Mouse (Mus musculus) brown adipose tissue, adult 24 weeks (tissue): ENCODE measurements around the gene Fbxl8. TPM values are rescaled to one million over a fixed set of nuclear protein-coding genes. Genes with fewer than 3 reads are reported as not detected.
A peak's percentile ranks its signal among the peaks of the same experiment; 100 is the strongest.

Source experiments
- H3K27ac ChIP-seq: fragments of 200-500 bp; replicated peaks from 2 replicates; pipeline ENCODE4 v1.5.1; 2012; ENCODE audit warnings: low read depth, mild to moderate bottlenecking, low read length
- H3K4me1 ChIP-seq: fragments of 200-500 bp; 2 replicates; pipeline ENCODE4 v1.6.1; 2012; ENCODE audit warnings: low read length, mixed read lengths; ENCODE audit not compliant: control insufficient read depth, insufficient read depth, insufficient read length
- H3K4me3 ChIP-seq: fragments of 200-500 bp; 2 replicates; pipeline ENCODE4 v1.5.1; 2012; ENCODE audit warnings: low read depth, mild to moderate bottlenecking, low read length, moderate library complexity; ENCODE audit not compliant: insufficient read depth
- polyA plus RNA-seq: library from polyadenylated mRNA; stranded (reverse); fragments of >200 nt; gene quantifications from 2 replicates; pipeline ENCODE4 v1.2.4, GENCODE M21; 2012; ENCODE audit not compliant: missing spikeins, insufficient read depth, insufficient read length

The Fbxl8 gene
- polyA plus RNA-seq, 1 experiment, result 2.0 TPM

DNA sequence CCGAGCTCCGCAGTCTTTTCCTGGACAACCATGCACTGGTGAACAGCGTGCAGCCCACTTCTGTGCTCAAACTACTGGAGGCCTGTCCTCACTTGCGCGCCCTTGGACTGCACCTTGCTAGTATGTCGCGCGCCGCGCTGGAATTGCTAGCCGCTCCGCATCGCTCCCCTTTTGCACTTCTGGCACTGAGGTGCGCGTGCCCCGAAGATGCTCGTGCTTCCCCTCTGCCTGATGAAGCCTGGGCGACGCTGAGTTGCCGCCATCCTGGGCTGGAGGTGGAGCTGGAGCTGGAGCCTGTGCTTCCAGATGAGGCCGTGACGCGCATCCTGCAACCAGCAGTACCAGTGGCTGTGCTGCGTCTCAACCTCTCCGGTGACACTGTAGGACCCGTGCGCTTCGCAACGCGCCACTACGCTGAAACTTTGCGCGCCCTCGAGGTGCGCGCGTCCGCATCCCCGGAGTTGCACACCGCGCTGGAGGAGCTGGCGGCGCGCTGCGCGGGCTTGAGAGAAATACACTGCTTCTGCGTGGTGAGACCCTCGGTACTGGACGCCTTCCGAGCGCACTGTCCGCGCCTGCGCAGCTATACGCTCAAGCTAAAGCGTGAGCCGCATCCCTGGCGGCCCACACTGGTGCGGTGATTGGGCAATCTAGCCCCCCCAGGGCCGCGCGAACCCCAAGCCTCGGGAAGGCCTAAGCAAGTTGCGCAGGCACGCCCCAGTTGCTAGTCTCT lies 4.1 kb downstream of the Fbxl8 start:
- Histone ChIP-seq H3K4me1 (peaks cover 5% of the 10 kb centered on the region; the same call in 1 of the 2 replicates), H3K4me3 (peak overlapping the region; percentile 64), H3K27ac (no peak overlapping the region)

DNA sequence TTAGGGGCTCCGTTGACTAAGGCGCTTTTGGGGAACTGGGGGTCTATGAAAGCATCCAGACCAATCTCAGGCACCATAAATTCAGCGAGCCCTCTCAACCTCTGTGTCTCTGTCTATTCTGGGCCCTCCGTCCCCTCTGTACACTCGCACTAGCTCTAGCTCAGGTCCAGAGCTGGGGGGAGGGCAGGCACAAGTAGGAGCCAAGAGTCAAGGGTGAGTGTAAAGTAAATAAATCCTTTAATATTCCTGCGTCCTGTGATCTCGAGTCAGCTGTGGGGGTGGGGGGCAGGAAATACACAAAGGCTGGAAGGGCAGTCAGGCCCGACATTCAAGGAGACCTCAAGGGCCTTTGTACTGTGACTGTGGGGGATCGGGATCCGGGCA lies 4.6 kb downstream of the Fbxl8 start:
- H3K27ac ChIP-seq, result 0 out of 2 replicates have a peak overlapping the region, but pooled peaks have one; percentile 37
- peaks cover 5% of the 10 kb centered on the region; the same call in 1 of the 2 replicates for H3K4me1 ChIP-seq
- H3K4me3 ChIP-seq, result peak overlapping the region; percentile 64

DNA sequence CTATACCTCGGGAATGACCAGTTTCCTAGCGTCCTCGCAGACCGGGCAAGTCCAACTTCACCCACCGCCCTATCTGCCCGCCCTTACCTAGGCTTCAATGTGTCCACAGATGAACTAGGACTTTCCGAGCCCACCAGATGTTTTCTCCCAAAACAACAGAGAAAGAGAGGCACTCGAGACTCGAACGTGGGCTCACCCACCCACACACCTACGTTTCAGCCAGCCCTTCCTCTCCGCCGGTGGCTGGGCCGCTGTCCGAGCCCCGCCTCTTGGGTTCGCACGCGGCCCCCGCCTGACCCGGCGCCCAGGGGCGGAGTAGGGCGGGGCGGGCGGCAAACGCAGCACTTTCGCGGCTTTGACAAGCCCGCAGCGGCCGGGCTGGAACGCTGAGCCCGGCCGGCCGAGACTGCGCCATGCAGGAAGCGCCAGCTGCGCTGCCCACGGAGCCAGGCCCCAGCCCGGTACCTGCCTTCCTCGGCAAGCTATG lies 5.1 kb downstream of the Fbxl8 start, which contains the start of gene Hsf4:
Hsf4 (plus strand) TSS at position 341 of the 487 bp plus-strand sequence.
- H3K4me1 ChIP-seq, result peaks cover 5% of the 10 kb centered on the region; the same call in 1 of the 2 replicates
- H3K4me3 ChIP-seq, result peak within 1 kb of the TSS; percentile 64
- H3K27ac ChIP-seq, result peak within 1 kb of the TSS; percentile 37; the same call in 1 of the 2 replicates

DNA sequence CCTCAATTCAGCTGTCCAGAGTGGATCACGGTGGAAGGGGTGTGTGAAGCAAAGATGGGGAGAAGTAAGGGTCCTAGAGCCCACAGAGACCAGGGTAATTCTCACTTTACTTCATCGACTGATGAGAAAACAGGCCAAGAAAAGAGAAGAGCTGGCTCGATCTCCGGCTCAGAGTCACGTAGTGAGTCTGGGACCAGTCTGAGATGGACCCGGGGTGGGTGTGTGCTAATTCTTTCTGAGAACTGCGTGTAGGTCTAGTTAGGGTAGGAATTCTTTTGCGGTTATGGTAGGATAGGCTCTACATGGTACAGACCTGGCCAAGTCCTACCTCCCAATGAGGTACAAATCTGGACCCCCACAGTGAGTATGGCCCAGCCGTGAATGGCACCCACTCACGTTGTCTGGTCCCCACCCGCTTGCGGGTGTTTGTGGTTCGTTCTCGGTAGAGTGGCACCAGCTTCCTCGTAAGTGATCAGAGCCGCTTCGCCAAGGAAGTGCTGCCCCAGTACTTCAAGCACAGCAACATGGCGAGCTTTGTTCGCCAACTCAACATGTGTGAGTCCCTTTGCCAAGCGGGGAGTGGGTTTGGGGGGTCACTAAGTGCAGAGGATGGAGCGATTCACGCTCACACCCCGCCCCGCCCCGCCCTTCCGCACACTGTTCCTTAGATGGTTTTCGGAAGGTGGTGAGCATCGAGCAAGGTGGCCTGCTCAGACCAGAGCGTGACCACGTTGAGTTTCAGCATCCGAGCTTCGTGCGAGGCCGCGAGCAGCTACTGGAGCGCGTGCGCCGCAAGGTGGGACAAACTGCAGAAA lies 5.9 kb downstream of the Fbxl8 start:
- no peak overlapping the region for H3K27ac ChIP-seq
- H3K4me3 ChIP-seq, result peak overlapping the region; percentile 64
- peaks cover 2% of the 10 kb centered on the region; the same call in 1 of the 2 replicates for H3K4me1 ChIP-seq

DNA sequence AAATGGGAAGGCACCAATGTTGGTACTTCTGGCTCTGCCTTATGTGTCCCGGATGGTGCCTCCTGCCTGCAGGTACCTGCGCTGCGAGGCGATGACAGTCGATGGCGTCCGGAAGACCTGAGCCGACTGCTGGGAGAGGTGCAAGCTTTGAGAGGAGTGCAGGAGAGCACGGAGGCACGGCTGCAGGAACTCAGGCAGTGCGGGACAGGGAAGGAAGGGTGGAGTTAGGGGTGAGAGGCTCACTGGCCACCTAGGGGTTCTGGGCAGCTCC lies 6.4 kb downstream of the Fbxl8 start:
- H3K4me3 ChIP-seq, result no peak overlapping the region
- H3K27ac ChIP-seq, result no peak overlapping the region
- H3K4me1 ChIP-seq, result no peaks in the 10 kb centered on the region

DNA sequence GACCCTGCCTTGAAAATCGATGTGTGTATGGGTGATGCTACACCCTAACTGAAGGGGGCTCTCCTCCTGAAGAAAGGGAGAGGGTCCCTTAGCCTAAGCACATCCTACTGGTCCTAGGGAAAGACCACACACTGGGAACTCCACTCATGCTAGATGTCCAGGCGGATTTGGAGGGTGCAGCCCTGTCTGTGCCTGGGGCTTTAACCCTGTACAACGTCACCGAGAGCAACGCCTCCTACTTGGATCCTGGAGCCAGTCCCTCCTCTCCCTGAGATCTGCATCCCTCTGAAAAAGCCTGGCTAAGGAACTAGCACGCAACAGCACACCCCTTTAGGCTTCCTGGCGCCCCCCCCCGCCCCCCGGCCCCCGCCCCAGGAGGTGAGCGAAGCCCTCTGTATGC lies 10.9 kb downstream of the Fbxl8 start:
- Histone ChIP-seq H3K27ac (no peak overlapping the region), H3K4me1 (no peaks in the 10 kb centered on the region), H3K4me3 (no peak overlapping the region)

DNA sequence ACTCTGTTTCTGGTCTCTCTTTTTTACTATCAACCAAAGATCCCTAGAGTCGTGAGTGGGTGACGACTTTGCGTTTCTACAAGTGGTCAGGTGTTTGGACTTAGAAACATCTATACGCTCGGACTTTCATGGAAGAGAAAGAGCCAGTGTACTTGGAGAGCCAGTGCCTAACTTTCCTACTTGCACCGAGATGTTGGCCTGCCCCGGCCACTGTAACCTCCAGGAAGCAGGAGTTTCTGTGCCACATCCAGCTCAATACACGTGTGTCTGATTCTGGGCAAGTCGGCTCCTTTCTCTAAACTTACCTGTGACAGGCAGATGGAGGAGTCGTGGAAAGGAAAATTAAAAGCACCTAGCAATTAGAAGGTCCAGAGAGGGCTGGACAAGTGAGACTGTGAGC lies 11.4 kb downstream of the Fbxl8 start, which contains the start of gene Nol3:
Nol3 (plus strand) TSS at position 301 of the 400 bp plus-strand sequence.
- Histone ChIP-seq H3K4me1 (no peaks in the 10 kb centered on the region), H3K4me3 (peak within 1 kb of the TSS; percentile 66), H3K27ac (no peak within 1 kb of the TSS)

DNA sequence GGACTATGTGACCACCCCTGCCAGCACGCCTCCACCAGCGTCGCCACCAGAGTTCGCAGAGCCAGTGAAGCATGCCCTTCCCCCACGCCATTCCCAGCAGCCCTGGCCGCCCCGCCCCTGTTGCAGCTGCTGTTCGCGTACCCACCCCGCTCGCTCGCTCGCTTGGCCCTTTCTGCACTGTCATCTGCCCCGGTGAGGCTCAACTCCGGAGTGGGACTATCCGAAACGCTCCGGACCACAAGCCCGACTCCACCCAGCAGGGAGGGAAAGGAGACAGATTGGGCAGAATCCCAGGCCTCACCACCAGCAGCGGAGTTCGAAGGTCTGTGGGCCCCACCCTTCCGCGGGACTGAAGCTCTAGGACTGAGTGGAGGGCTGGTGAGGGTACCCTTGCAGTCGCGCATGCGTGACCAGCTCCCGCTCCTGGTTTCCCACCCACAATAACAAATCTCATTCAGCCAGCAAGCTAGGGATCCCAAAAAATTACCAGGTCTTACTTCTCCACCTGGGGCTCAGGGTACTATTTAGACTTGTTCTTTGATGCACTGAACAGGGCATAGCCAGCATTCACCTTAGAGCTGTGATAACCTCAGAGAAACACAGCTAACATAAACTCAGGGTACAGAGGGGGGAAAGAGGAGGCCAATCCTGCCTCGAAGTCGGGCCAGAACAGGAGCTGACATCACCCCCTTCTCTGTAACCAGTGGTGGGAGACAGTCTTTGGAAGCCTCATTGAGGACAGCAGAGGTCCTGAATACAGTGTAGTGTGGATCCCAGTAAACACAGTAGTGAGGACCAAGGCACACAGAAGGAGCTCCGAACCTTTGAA lies 12.1 kb downstream of the Fbxl8 start:
- Histone ChIP-seq H3K27ac (no peak overlapping the region), H3K4me1 (no peaks in the 10 kb centered on the region), H3K4me3 (peak overlapping the region; percentile 66)

DNA sequence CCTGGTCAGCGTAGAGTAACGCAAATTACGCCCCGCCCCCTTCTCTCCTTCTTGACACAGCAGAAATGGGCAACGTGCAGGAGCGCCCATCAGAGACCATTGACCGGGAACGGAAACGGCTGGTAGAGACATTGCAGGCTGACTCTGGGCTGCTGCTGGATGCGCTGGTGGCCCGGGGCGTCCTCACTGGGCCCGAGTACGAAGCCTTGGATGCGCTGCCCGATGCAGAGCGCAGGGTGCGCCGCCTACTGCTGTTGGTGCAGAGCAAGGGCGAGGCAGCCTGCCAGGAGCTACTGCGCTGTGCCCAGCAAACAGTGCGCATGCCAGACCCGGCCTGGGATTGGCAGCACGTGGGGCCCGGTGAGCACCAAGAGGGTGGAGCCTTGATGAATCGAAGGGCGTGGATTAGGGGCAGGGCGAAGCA lies 14.5 kb downstream of the Fbxl8 start:
- Histone ChIP-seq H3K4me3 (peak overlapping the region; percentile 38), H3K4me1 (no peaks in the 10 kb centered on the region), H3K27ac (no peak overlapping the region)

DNA sequence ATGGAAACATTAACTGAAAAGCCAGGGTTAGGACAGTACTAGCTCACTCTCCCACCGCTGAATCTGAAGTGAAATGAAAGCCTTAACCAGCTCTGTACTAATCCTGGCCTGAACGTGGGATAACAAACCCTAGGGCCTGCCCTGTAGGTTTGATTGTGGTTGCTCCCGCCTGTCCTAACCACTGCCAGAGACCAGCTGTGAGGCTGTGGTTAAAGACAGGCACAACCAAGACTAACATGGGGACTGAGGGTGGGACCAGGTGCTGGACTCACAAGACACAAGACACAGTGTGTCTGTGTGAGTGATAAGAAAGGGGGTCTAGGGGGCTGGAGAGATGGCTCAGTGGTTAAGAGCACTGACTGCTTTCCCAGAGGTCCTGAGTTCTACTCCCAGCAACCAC lies 16.1 kb downstream of the Fbxl8 start:
- no peak overlapping the region for H3K27ac ChIP-seq
- no peak overlapping the region for H3K4me3 ChIP-seq
- H3K4me1 ChIP-seq, result no peaks in the 10 kb centered on the region

DNA sequence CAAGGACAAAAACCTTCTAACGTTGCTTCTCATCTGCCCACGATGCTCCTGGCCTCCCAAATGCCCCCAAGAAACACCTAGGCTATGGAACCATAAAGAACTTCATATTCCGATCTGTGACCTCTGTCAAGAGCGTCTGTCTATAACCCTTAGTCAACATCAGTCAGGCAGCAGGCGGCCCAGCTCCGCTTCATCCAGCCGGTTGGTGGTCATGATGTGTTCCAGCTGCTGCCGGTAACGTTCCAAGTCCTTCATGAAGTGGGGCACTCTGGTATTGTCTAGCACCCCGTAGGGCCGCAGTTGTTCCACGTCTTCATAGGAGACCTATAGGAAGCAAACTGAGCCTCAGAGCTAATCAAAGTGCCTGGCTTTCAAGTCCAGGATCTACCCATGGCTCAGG lies 17.4 kb downstream of the Fbxl8 start:
- H3K4me1 ChIP-seq, result no peaks in the 10 kb centered on the region
- no peak overlapping the region for H3K4me3 ChIP-seq
- no peak overlapping the region for H3K27ac ChIP-seq

DNA sequence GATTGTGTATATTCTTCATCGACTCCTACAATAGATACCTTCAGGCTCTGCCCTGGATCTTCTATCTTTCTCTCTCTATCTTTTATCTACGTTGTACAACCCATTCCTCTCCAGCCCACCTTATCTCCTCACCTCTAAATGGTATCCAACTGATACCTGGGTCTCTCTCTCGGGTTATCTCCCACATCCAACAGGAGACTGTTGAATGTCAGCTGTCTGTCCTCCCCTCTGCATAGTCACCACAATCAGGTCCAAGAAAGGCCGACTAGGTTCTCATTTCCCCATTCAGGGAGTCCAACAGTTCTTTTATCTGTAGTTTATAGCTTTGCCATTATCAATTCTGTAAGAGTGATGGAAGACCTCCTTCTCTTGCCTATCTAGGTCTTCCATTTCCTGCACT lies 17.8 kb downstream of the Fbxl8 start:
- no peak overlapping the region for H3K4me3 ChIP-seq
- H3K4me1 ChIP-seq, result no peaks in the 10 kb centered on the region

DNA sequence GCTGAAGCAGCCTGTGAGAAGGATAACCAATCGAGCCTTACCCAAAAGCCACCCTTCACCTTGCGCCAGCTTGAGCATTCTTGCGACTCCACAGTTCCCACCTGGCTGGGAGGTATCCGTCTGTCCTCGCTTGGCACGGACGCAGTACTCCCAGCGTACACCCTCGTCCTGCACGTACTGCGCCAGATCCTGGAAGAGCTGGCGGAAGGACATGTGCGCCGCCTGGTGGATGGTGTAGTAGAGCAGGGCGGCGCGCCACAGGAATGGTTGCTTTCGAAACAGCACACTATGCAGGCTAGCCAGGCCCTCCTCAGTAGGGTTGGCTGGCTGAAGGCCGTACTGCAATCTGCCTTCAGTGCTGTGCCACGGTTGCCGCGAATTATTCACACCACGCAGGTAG lies 18.6 kb downstream of the Fbxl8 start:
- Histone ChIP-seq H3K4me1 (no peaks in the 10 kb centered on the region), H3K4me3 (no peak overlapping the region), H3K27ac (no peak overlapping the region)

More for the DNA sequence above, 17.8 kb downstream of the Fbxl8 start:
- no peak overlapping the region for H3K27ac ChIP-seq

DNA sequence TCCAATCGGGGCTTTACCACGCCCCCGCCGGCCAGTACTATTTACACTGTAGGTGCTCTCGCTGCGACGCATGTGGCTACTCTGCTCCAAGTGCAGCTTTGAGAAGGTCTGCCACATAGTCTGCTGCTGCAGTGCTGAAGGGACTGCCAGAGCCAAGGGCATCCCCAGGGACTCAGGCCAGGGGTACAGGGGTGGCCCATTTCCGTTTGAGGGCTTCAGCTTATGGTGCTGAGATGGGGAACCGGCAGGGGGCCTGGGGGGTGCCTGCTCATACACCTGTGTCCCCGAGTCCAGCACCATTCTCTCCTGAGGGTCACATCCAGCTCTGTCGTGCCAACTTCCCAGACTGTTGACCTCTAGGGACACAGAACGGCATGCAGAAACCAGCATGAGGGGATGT lies 21.1 kb downstream of the Fbxl8 start:
- H3K4me3 ChIP-seq, result no peak overlapping the region
- no peak overlapping the region for H3K27ac ChIP-seq
- peaks cover 8% of the 10 kb centered on the region for H3K4me1 ChIP-seq

DNA sequence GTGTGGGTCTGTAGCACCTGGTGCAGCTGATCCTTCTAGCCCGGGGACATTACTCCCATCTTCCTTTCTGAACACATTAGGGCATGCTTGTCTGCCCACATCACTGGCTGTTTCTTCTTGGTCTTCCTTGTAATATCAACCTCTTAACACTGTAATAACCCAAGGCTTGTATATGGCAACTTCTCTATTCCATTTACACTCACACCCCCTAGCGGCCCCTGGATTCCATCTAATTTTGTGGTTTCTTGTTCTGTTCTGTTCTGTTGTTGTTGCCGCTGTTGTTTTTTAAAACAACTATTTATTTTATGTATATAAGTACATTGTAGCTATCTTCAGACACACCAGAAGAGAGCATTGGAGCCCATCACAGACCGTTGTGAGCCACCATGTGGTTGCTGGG lies 22.5 kb downstream of the Fbxl8 start:
- no peak overlapping the region for H3K4me3 ChIP-seq
- H3K27ac ChIP-seq, result no peak overlapping the region
- H3K4me1 ChIP-seq, result peaks cover 9% of the 10 kb centered on the region
